ENCODE assay signal across 7 mouse cellular contexts in the genomic region with DNA sequence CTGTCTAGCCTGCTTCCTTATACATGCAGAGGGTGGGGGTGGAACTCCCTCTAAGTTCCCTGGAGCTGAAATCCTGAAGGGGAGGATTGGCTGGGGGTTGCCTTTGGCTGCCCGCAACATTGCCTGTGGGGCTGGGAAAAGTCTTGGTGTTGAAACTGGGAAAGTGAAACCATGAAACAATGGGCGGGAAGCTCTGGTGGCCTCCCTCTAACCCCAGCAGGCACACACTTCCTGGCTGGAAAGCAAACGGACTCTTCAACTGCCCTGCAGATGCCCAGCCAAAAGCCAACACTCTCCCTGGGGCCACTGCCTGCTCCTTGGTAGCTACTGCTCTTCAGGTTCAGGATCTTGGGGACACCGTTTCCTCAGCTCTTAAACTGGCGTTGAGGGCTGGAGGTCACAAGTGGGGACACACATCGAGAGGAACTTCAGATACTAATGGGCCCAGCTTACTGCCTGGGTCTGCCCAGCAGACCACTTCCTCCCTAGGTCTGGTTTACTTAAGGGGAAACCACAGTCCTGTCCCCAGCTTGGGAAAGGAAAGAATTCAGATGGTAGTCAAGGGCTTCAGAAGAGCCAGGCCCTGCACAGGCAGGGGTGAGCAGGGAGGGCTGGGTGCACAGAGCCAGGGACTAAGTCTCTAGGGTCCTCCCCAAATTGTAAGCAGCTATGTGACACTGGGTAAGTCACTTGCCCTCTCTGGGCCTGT. TPM values are rescaled to one million over a fixed set of nuclear protein-coding genes. Genes with fewer than 3 reads are reported as not detected.
A peak's percentile ranks its signal among the peaks of the same experiment; 100 is the strongest.
DNase-seq lines count a peak whose midpoint lies in the region; ATAC-seq lines count a peak whose summit lies in the region.

No protein-coding gene starts in this region.

- H3K27ac ChIP-seq in heart, embryonic 10.5 days, result peak overlapping the region; percentile 84
- H3K27ac ChIP-seq in kidney, embryonic 14.5 days (ENCODE audit: low read depth, low read length), result peak overlapping the region; percentile 71

- H3K9me3 ChIP-seq in heart, embryonic 10.5 days, result no peaks in the 10 kb centered on the region
- H3K9me3 ChIP-seq in kidney, embryonic 14.5 days (ENCODE audit: control insufficient read depth, low read length), result no peaks in the 10 kb centered on the region

- WGBS in heart, embryonic 10.5 days, result 20% methylated on average over 6 of the region's 6 CpGs
- WGBS in kidney, embryonic 14.5 days, result 11% methylated on average over 6 of the region's 6 CpGs

- H3K4me1 ChIP-seq in heart, embryonic 10.5 days, result peaks cover 46% of the 10 kb centered on the region
- peaks cover 30% of the 10 kb centered on the region for H3K4me1 ChIP-seq in kidney, embryonic 14.5 days (ENCODE audit: control insufficient read depth, insufficient read depth, low read length)

- H3K4me3 ChIP-seq in heart, embryonic 10.5 days, result peak overlapping the region; percentile 68
- H3K4me3 ChIP-seq in kidney, embryonic 14.5 days (ENCODE audit: low read length), result peak overlapping the region; percentile 63

- H3K4me2 ChIP-seq in kidney, embryonic 14.5 days (replicated peaks; ENCODE audit: low read depth, low read length), result peak overlapping the region; percentile 86

- ATAC-seq in kidney, embryonic 14.5 days (ENCODE audit: low FRiP score, low TSS enrichment), result peak; percentile 14; the same call in 1 of the 2 replicates

- no peaks in the 10 kb centered on the region for H3K27me3 ChIP-seq in heart, embryonic 10.5 days (ENCODE audit: insufficient read depth, poor library complexity, severe bottlenecking)
- H3K27me3 ChIP-seq in kidney, embryonic 14.5 days (ENCODE audit: control insufficient read depth, insufficient read depth, low read length), result no peaks in the 10 kb centered on the region

- peak; percentile 32 to 38 for DNase-seq in B cell, adult 2 months
- DNase-seq in Muller cell, postnatal 12 days (ENCODE audit: inconsistent ontology term), result peak; percentile 58
- no peak for DNase-seq in heart, embryonic 10.5 days (ENCODE audit: low spot score)
- DNase-seq in lung, postnatal 14 days, result peak; percentile 61
- DNase-seq in frontal cortex, postnatal 14 days (ENCODE audit: low spot score in 2 of 2), result no peak
- no peak for DNase-seq in layer of hippocampus, postnatal 14 days (ENCODE audit: low spot score in 2 of 2)

- H3K9ac ChIP-seq in kidney, embryonic 14.5 days (ENCODE audit: low read depth, low read length), result peak overlapping the region; percentile 48

- peaks cover 59% of the 10 kb centered on the region for H3K36me3 ChIP-seq in heart, embryonic 10.5 days
- H3K36me3 ChIP-seq in kidney, embryonic 14.5 days (ENCODE audit: control insufficient read depth, insufficient read depth, low read length), result peaks cover 51% of the 10 kb centered on the region

RNA-seq across cellular contexts. Expression of a gene that starts 1.5 kb away (rescaled TPM):
- polyA plus RNA-seq in heart, embryonic 10.5 days (2016; fragmentation: Nextera tagmentation; extraction: Ambion mirVana), result 22.5 and 32.2 TPM in 2 replicates
- 26.2 and 35.0 TPM in 2 replicates for polyA plus RNA-seq in kidney, embryonic 14.5 days (2014; fragmentation: Nextera tagmentation; extraction: Ambion mirVana)
- total RNA-seq in layer of hippocampus, postnatal 14 days (2021), result 10 to 100 TPM; 15.4 to 20.2 TPM

RNA-seq across cellular contexts. Expression of a gene that starts 7.2 kb away (rescaled TPM):
- 323 and 356 TPM in 2 replicates for polyA plus RNA-seq in heart, embryonic 10.5 days (2016; fragmentation: Nextera tagmentation; extraction: Ambion mirVana)
- 397 and 412 TPM in 2 replicates for polyA plus RNA-seq in kidney, embryonic 14.5 days (2014; fragmentation: Nextera tagmentation; extraction: Ambion mirVana)
- 100 to 1,000 TPM; 130 TPM for total RNA-seq in layer of hippocampus, postnatal 14 days (2021)

RNA-seq across cellular contexts. Expression of a gene that starts 24.2 kb away (rescaled TPM):
- polyA plus RNA-seq in heart, embryonic 10.5 days (2016; fragmentation: Nextera tagmentation; extraction: Ambion mirVana), result 2.1 and 3.0 TPM in 2 replicates
- polyA plus RNA-seq in kidney, embryonic 14.5 days (2014; fragmentation: Nextera tagmentation; extraction: Ambion mirVana), result 2.8 and 3.0 TPM in 2 replicates
- 1 to 10 TPM; 2.8 TPM for total RNA-seq in layer of hippocampus, postnatal 14 days (2021)

RNA-seq across cellular contexts. Expression of a gene that starts 29.6 kb away (rescaled TPM):
- 4.4 and 5.0 TPM in 2 replicates for polyA plus RNA-seq in heart, embryonic 10.5 days (2016; fragmentation: Nextera tagmentation; extraction: Ambion mirVana)
- 7.0 and 12.4 TPM in 2 replicates for polyA plus RNA-seq in kidney, embryonic 14.5 days (2014; fragmentation: Nextera tagmentation; extraction: Ambion mirVana)
- 10 to 100 TPM; 17.1 to 18.1 TPM for total RNA-seq in layer of hippocampus, postnatal 14 days (2021)

RNA-seq across cellular contexts. Expression of a gene that starts 53.0 kb away (rescaled TPM):
- not detected in 2 replicates for polyA plus RNA-seq in heart, embryonic 10.5 days (2016; fragmentation: Nextera tagmentation; extraction: Ambion mirVana)
- polyA plus RNA-seq in kidney, embryonic 14.5 days (2014; fragmentation: Nextera tagmentation; extraction: Ambion mirVana), result not detected in 2 replicates
- total RNA-seq in layer of hippocampus, postnatal 14 days (2021), result not detected

Comparison
In these comparisons a context has a peak if more than half of its experiments do, and no peak if none do; other contexts are left out.
1. DNase-seq: peak in B cell, adult 2 months (2 of 2), Muller cell, postnatal 12 days (single experiment) and lung, postnatal 14 days (single experiment); none in heart, embryonic 10.5 days (single experiment), frontal cortex, postnatal 14 days (0 of 2) and layer of hippocampus, postnatal 14 days (0 of 2).